Mouse (Mus musculus) neural tube, embryonic 13.5 days (tissue): Measurements from ENCODE around the gene Gpatch8. TPM values are rescaled to one million over a fixed set of nuclear protein-coding genes. Genes with fewer than 3 reads are reported as not detected.

Experiments used
- ATAC-seq: fragments of 200-750 bp; cut with Nextera tagmentation; 2 replicates; pipeline ENCODE4 v1.8.0; 2017; ENCODE audit warnings: low read depth, mild to moderate bottlenecking, moderate TSS enrichment, moderate library complexity
- H3K27ac ChIP-seq: fragments of 300-500 bp; sonication (generic); replicated peaks from 2 replicates; pipeline ENCODE4 v1.5.1; 2015; ENCODE audit warnings: moderate library complexity, mild to moderate bottlenecking, inconsistent platforms
- H3K27me3 ChIP-seq: fragments of 300-500 bp; sonication (generic); 2 replicates; pipeline ENCODE4 v1.6.1; 2015; ENCODE audit warnings: mild to moderate bottlenecking, inconsistent platforms
- H3K36me3 ChIP-seq: fragments of 300-500 bp; sonication (generic); 2 replicates; pipeline ENCODE4 v1.6.1; 2015; ENCODE audit warnings: mild to moderate bottlenecking, inconsistent platforms
- H3K4me1 ChIP-seq: fragments of 300-500 bp; sonication (generic); replicated peaks from 2 replicates; pipeline ENCODE4 v1.6.1; 2015; ENCODE audit warnings: inconsistent platforms
- H3K4me2 ChIP-seq: fragments of 300-500 bp; sonication (generic); 2 replicates; pipeline ENCODE4 v1.6.1; 2015; ENCODE audit warnings: inconsistent platforms, mild to moderate bottlenecking, moderate library complexity
- H3K4me3 ChIP-seq: fragments of 300-500 bp; sonication (generic); 2 replicates; pipeline ENCODE4 v1.5.1; 2015; ENCODE audit warnings: mild to moderate bottlenecking, inconsistent platforms
- H3K9ac ChIP-seq: fragments of 300-500 bp; sonication (generic); 2 replicates; pipeline ENCODE4 v1.6.1; 2015; ENCODE audit warnings: moderate library complexity, mild to moderate bottlenecking, inconsistent platforms
- H3K9me3 ChIP-seq: fragments of 300-500 bp; sonication (generic); 2 replicates; pipeline ENCODE4 v1.6.1; 2016; ENCODE audit warnings: inconsistent platforms
- WGBS: fragments of 180-500 bp; shearing (Covaris S2); methylation state at CpG from one replicate; pipeline ENCODE4 v1.1.7; 2015; 5-methylcytosine and 5-hydroxymethylcytosine counted together
- polyA plus RNA-seq: library from polyadenylated mRNA; unstranded; fragments of >200 nt; fragmentation: Nextera tagmentation; extraction: Ambion mirVana; gene quantifications from 2 replicates; pipeline ENCODE4 v1.2.1, GENCODE M21; 2015

The Gpatch8 gene
- polyA plus RNA-seq, 1 experiment from 2014 or later, result 77.5 TPM

- no peaks in the 10 kb centered on the region for H3K36me3 ChIP-seq
- no peak for ATAC-seq
- H3K27me3 ChIP-seq, result no peaks in the 10 kb centered on the region
- peaks cover 43% of the 10 kb centered on the region for H3K4me1 ChIP-seq
- H3K9me3 ChIP-seq, result 0 out of 2 replicates have a peak, but pooled peaks cover under 1% of the 10 kb centered on the region
- no peak overlapping the region for H3K4me2 ChIP-seq
- WGBS, result 15% methylated on average over 11 of the region's 11 CpGs
- H3K4me3 ChIP-seq, result no peak overlapping the region
- H3K27ac ChIP-seq, result peak overlapping the region; percentile 76
- no peak overlapping the region for H3K9ac ChIP-seq
Observed at GRCm38 (mm10) chr11:102581281-102582015, 25.3 kb upstream of the Gpatch8 start.

- no peak for ATAC-seq
- Histone ChIP-seq H3K27me3 (no peaks in the 10 kb centered on the region), H3K27ac (peak overlapping the region; percentile 75), H3K4me2 (peak overlapping the region; percentile 49), H3K9me3 (no peaks in the 10 kb centered on the region), H3K4me3 (no peak overlapping the region), H3K4me1 (peaks cover 43% of the 10 kb centered on the region), H3K9ac (0 out of 2 replicates have a peak overlapping the region, but pooled peaks have one; percentile 41), H3K36me3 (no peaks in the 10 kb centered on the region)
- WGBS, result 24% methylated on average over 3 of the region's 3 CpGs
Observed at GRCm38 (mm10) chr11:102580034-102580330, 23.8 kb upstream of the Gpatch8 start.

- Histone ChIP-seq H3K27ac (peak within 1 kb of the TSS; percentile 75), H3K4me1 (peaks cover 43% of the 10 kb centered on the region), H3K36me3 (no peaks in the 10 kb centered on the region), H3K9ac (peak within 1 kb of the TSS; percentile 41), H3K9me3 (no peaks in the 10 kb centered on the region), H3K4me3 (peak within 1 kb of the TSS; percentile 24), H3K27me3 (no peaks in the 10 kb centered on the region), H3K4me2 (peak within 1 kb of the TSS; percentile 49)
- WGBS, result 4% methylated on average over 23 of the region's 23 CpGs
- peak; percentile 87 for ATAC-seq
Observed at GRCm38 (mm10) chr11:102579165-102580033, 23.2 kb upstream of the Gpatch8 start, which contains the start of gene Gm11627. Gene Gm11627, minus strand, starts transcription at chr11:102579461.

- H3K4me1 ChIP-seq, result peaks cover 43% of the 10 kb centered on the region
- H3K36me3 ChIP-seq, result no peaks in the 10 kb centered on the region
- peak overlapping the region; percentile 75 for H3K27ac ChIP-seq
- H3K4me2 ChIP-seq, result peak overlapping the region; percentile 49
- H3K27me3 ChIP-seq, result no peaks in the 10 kb centered on the region
- WGBS, result 5% methylated on average over 27 of the region's 27 CpGs
- peak; percentile 44; the same call in 1 of the 2 replicates for ATAC-seq
- H3K9me3 ChIP-seq, result no peaks in the 10 kb centered on the region
- peak overlapping the region; percentile 41; the same call in 1 of the 2 replicates for H3K9ac ChIP-seq
- H3K4me3 ChIP-seq, result peak overlapping the region; percentile 24
Observed at GRCm38 (mm10) chr11:102578341-102579118, 22.3 kb upstream of the Gpatch8 start.

GRCm38 (mm10) chr11:102576050-102576754 lies 20.0 kb upstream of the Gpatch8 start:
- Histone ChIP-seq H3K9ac (no peak overlapping the region), H3K4me1 (peaks cover 30% of the 10 kb centered on the region), H3K27ac (no peak overlapping the region), H3K27me3 (no peaks in the 10 kb centered on the region), H3K4me3 (no peak overlapping the region), H3K36me3 (no peaks in the 10 kb centered on the region), H3K9me3 (no peaks in the 10 kb centered on the region), H3K4me2 (no peak overlapping the region)
- ATAC-seq, result no peak
- WGBS, result 77% methylated on average over 13 of the region's 13 CpGs

- ATAC-seq, result no peak
- Histone ChIP-seq H3K27ac (no peak overlapping the region), H3K4me3 (no peak overlapping the region), H3K36me3 (no peaks in the 10 kb centered on the region), H3K4me2 (no peak overlapping the region), H3K4me1 (peaks cover 23% of the 10 kb centered on the region), H3K9ac (no peak overlapping the region), H3K9me3 (no peaks in the 10 kb centered on the region), H3K27me3 (no peaks in the 10 kb centered on the region)
- 39% methylated on average over 1 of the region's 1 CpGs for WGBS
Observed at GRCm38 (mm10) chr11:102575034-102575433, 18.8 kb upstream of the Gpatch8 start.

GRCm38 (mm10) chr11:102572866-102573663 lies 16.9 kb upstream of the Gpatch8 start:
- ATAC-seq, result peak; percentile 61; the same call in 1 of the 2 replicates
- H3K4me1 ChIP-seq, result peaks cover 6% of the 10 kb centered on the region; the same call in 1 of the 2 replicates

GRCm38 (mm10) chr11:102568756-102569377 lies 12.7 kb upstream of the Gpatch8 start:
- 0 out of 2 replicates have a peak, but pooled peaks cover 5% of the 10 kb centered on the region for H3K4me1 ChIP-seq
- no peaks in the 10 kb centered on the region for H3K27me3 ChIP-seq
- H3K4me2 ChIP-seq, result no peak overlapping the region
- WGBS, result 87% methylated on average over 7 of the region's 7 CpGs
- no peak for ATAC-seq
- no peak overlapping the region for H3K27ac ChIP-seq
- H3K9ac ChIP-seq, result no peak overlapping the region
- no peak overlapping the region for H3K4me3 ChIP-seq
- H3K9me3 ChIP-seq, result no peaks in the 10 kb centered on the region
- H3K36me3 ChIP-seq, result no peaks in the 10 kb centered on the region

More at GRCm38 (mm10) chr11:102572866-102573663, 16.9 kb upstream of the Gpatch8 start:
- Histone ChIP-seq H3K27ac (peak overlapping the region; percentile 28; the same call in 1 of the 2 replicates), H3K9ac (peak overlapping the region; percentile 70), H3K4me3 (peak overlapping the region; percentile 40), H3K36me3 (no peaks in the 10 kb centered on the region), H3K9me3 (no peaks in the 10 kb centered on the region), H3K27me3 (no peaks in the 10 kb centered on the region), H3K4me2 (peak overlapping the region; percentile 69)
- WGBS, result 7% methylated on average over 18 of the region's 18 CpGs

GRCm38 (mm10) chr11:102568191-102568590 lies 12.0 kb upstream of the Gpatch8 start:
- no peaks in the 10 kb centered on the region for H3K27me3 ChIP-seq

GRCm38 (mm10) chr11:102567723-102568122 lies 11.5 kb upstream of the Gpatch8 start:
- Histone ChIP-seq H3K36me3 (no peaks in the 10 kb centered on the region), H3K9me3 (no peaks in the 10 kb centered on the region), H3K4me2 (no peak overlapping the region), H3K4me1 (no peaks in the 10 kb centered on the region), H3K9ac (no peak overlapping the region), H3K27me3 (no peaks in the 10 kb centered on the region), H3K27ac (no peak overlapping the region), H3K4me3 (no peak overlapping the region)
- ATAC-seq, result no peak
- WGBS, result 97% methylated on average over 15 of the region's 15 CpGs

More at GRCm38 (mm10) chr11:102568191-102568590, 12.0 kb upstream of the Gpatch8 start:
- no peaks in the 10 kb centered on the region for H3K36me3 ChIP-seq
- H3K4me3 ChIP-seq, result no peak overlapping the region
- H3K4me2 ChIP-seq, result no peak overlapping the region
- WGBS, result 76% methylated on average over 12 of the region's 12 CpGs
- no peak overlapping the region for H3K27ac ChIP-seq
- H3K4me1 ChIP-seq, result 0 out of 2 replicates have a peak, but pooled peaks cover 3% of the 10 kb centered on the region
- H3K9ac ChIP-seq, result no peak overlapping the region
- H3K9me3 ChIP-seq, result no peaks in the 10 kb centered on the region
- no peak for ATAC-seq
